In the genomic region with DNA sequence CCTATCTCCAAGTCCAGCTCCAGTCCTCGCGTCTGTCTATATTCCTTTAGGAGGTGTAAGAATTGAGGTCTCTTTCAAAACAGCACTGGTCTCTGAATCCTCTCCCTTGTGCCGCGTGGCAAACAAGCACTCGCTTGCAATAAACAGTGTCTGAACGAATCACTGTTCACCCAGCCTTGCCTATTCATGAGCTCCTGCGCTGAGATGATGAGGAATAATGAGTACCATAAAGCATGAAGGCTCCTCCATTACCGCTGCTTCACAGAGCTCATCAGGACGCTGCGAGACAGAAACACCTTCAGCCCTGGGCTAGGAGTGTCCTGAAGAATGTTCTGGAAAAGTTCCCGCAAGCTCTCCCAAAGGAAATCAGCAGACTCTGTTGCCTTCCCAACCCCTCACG, we compare ENCODE assay signal across 18 mouse cellular contexts.
DNase-seq lines count a peak whose midpoint lies in the region; ATAC-seq lines count a peak whose summit lies in the region.
"Had no signal": no experiment of that assay in that cellular context is flagged by ENCODE, and none has a peak within 500 bp of the region (broad histone marks: within the 10 kb centered on the region; RNA-seq: fewer than 3 reads in every experiment).

No protein-coding gene starts in this region.

- no peaks in the 10 kb centered on the region for H3K27me3 ChIP-seq in hindbrain, embryonic 11.5 days (ENCODE audit: control insufficient read depth, insufficient read depth, low read length)
- no peaks in the 10 kb centered on the region for H3K27me3 ChIP-seq in hindbrain, embryonic 10.5 days (ENCODE audit: insufficient read depth, poor library complexity, severe bottlenecking)
- H3K27me3 ChIP-seq in forebrain, embryonic 16.5 days (replicated peaks; ENCODE audit: control insufficient read depth, insufficient read depth, low read length) = no peaks in the 10 kb centered on the region
- no peaks in the 10 kb centered on the region for H3K27me3 ChIP-seq in midbrain, embryonic 13.5 days
- H3K27me3 ChIP-seq: embryonic facial prominence, embryonic 13.5 days; heart, embryonic 12.5 days; lung, embryonic 15.5 days had no signal

- no peak for DNase-seq in hindbrain, embryonic 11.5 days (ENCODE audit: low spot score)
- DNase-seq in hindbrain, embryonic 10.5 days (ENCODE audit: low spot score) = no peak
- DNase-seq in retina, embryonic 14.5 days (ENCODE audit: low spot score) = peak; percentile 44
- no peak for DNase-seq in spleen, adult 18-20 months
- no peak for DNase-seq in B cell, adult 2 months
- no peak for DNase-seq in cerebellum, adult 18-20 months
- DNase-seq: cerebellum, adult 11-12 months; gastrocnemius, postnatal 10 days; heart, postnatal 36 days; thymus, postnatal 36 days had no signal

- H3K4me2 ChIP-seq in hindbrain, embryonic 11.5 days (replicated peaks; ENCODE audit: low read depth, low read length) = no peak overlapping the region
- peak overlapping the region; percentile 41 for H3K4me2 ChIP-seq in forebrain, embryonic 16.5 days (ENCODE audit: low read length)
- no peak overlapping the region for H3K4me2 ChIP-seq in midbrain, embryonic 13.5 days (replicated peaks)
- H3K4me2 ChIP-seq: embryonic facial prominence, embryonic 13.5 days; heart, embryonic 12.5 days; liver, embryonic 11.5 days; lung, embryonic 15.5 days had no signal

- ATAC-seq in hindbrain, embryonic 11.5 days (ENCODE audit: low FRiP score) = peak; percentile 44; the same call in 1 of the 2 replicates
- ATAC-seq in forebrain, embryonic 16.5 days = peak; percentile 80
- ATAC-seq in midbrain, embryonic 13.5 days = peak; percentile 60
- ATAC-seq: intestine, postnatal 0 days had no signal

- no peaks in the 10 kb centered on the region for H3K9me3 ChIP-seq in hindbrain, embryonic 11.5 days (ENCODE audit: control insufficient read depth, low read length)
- H3K9me3 ChIP-seq in hindbrain, embryonic 10.5 days = no peaks in the 10 kb centered on the region
- H3K9me3 ChIP-seq in forebrain, embryonic 16.5 days (ENCODE audit: control insufficient read depth, low read length) = no peaks in the 10 kb centered on the region
- no peaks in the 10 kb centered on the region for H3K9me3 ChIP-seq in midbrain, embryonic 13.5 days
- H3K9me3 ChIP-seq: embryonic facial prominence, embryonic 13.5 days; heart, embryonic 12.5 days; lung, embryonic 15.5 days had no signal

- no peak overlapping the region for H3K27ac ChIP-seq in hindbrain, embryonic 11.5 days (ENCODE audit: low read depth, low read length)
- no peak overlapping the region for H3K27ac ChIP-seq in hindbrain, embryonic 10.5 days
- H3K27ac ChIP-seq in forebrain, embryonic 16.5 days (ENCODE audit: low read length) = peak overlapping the region; percentile 22; the same call in 1 of the 2 replicates
- peak overlapping the region; percentile 54; the same call in 1 of the 2 replicates for H3K27ac ChIP-seq in midbrain, embryonic 13.5 days
- H3K27ac ChIP-seq: embryonic facial prominence, embryonic 13.5 days; kidney, postnatal 0 days; lung, embryonic 15.5 days had no signal

- no peaks in the 10 kb centered on the region for H3K36me3 ChIP-seq in hindbrain, embryonic 11.5 days (ENCODE audit: control insufficient read depth, insufficient read depth, low read length)
- no peaks in the 10 kb centered on the region for H3K36me3 ChIP-seq in hindbrain, embryonic 10.5 days
- H3K36me3 ChIP-seq in forebrain, embryonic 16.5 days (ENCODE audit: control insufficient read depth, insufficient read depth) = no peaks in the 10 kb centered on the region
- peaks cover 3% of the 10 kb centered on the region; the same call in 1 of the 2 replicates for H3K36me3 ChIP-seq in midbrain, embryonic 13.5 days
- H3K36me3 ChIP-seq: heart, embryonic 12.5 days; lung, embryonic 15.5 days had no signal

- no peak overlapping the region for H3K4me3 ChIP-seq in hindbrain, embryonic 11.5 days (ENCODE audit: low read depth, low read length)
- no peak overlapping the region for H3K4me3 ChIP-seq in hindbrain, embryonic 10.5 days
- no peak overlapping the region for H3K4me3 ChIP-seq in forebrain, embryonic 16.5 days (replicated peaks; ENCODE audit: low read length)
- no peak overlapping the region for H3K4me3 ChIP-seq in midbrain, embryonic 13.5 days (replicated peaks)
- H3K4me3 ChIP-seq: embryonic facial prominence, embryonic 13.5 days; heart, embryonic 12.5 days; lung, embryonic 15.5 days had no signal

- no peaks in the 10 kb centered on the region for H3K4me1 ChIP-seq in hindbrain, embryonic 11.5 days (replicated peaks; ENCODE audit: control insufficient read depth, insufficient read depth, low read length)
- peaks cover 19% of the 10 kb centered on the region for H3K4me1 ChIP-seq in hindbrain, embryonic 10.5 days (replicated peaks)
- peaks cover 14% of the 10 kb centered on the region for H3K4me1 ChIP-seq in forebrain, embryonic 16.5 days (replicated peaks; ENCODE audit: control insufficient read depth, insufficient read depth, low read length)
- peaks cover 37% of the 10 kb centered on the region for H3K4me1 ChIP-seq in midbrain, embryonic 13.5 days (replicated peaks)
- H3K4me1 ChIP-seq: embryonic facial prominence, embryonic 13.5 days; lung, embryonic 15.5 days had no signal

- 81% methylated on average over 12 of the region's 12 CpGs for WGBS in hindbrain, embryonic 11.5 days
- 89% methylated on average over 12 of the region's 12 CpGs for WGBS in hindbrain, embryonic 10.5 days
- 30% methylated on average over 12 of the region's 12 CpGs for WGBS in forebrain, embryonic 16.5 days
- 54% methylated on average over 12 of the region's 12 CpGs for WGBS in midbrain, embryonic 13.5 days

- no peak overlapping the region for H3K9ac ChIP-seq in hindbrain, embryonic 11.5 days (ENCODE audit: low read depth, low read length)
- no peak overlapping the region; the same call in 1 of the 2 replicates for H3K9ac ChIP-seq in forebrain, embryonic 16.5 days (replicated peaks; ENCODE audit: low read depth, low read length)
- 0 out of 2 replicates have a peak overlapping the region, but pooled peaks have one; percentile 23 for H3K9ac ChIP-seq in midbrain, embryonic 13.5 days (replicated peaks)
- H3K9ac ChIP-seq: embryonic facial prominence, embryonic 13.5 days; heart, embryonic 12.5 days; lung, embryonic 15.5 days had no signal

Comparison
In these comparisons a context has a peak if more than half of its experiments do, and no peak if none do; other contexts are left out.
1. H3K27ac ChIP-seq: peak in forebrain, embryonic 16.5 days (single experiment) and midbrain, embryonic 13.5 days (single experiment); none in hindbrain, embryonic 11.5 days (single experiment) and hindbrain, embryonic 10.5 days (single experiment).
2. Peak in every context shown above with its lines, with median percentiles within 50 percentile points of each other: ATAC-seq.